Mouse (Mus musculus): ENCODE data around the gene Bax.

DNA sequence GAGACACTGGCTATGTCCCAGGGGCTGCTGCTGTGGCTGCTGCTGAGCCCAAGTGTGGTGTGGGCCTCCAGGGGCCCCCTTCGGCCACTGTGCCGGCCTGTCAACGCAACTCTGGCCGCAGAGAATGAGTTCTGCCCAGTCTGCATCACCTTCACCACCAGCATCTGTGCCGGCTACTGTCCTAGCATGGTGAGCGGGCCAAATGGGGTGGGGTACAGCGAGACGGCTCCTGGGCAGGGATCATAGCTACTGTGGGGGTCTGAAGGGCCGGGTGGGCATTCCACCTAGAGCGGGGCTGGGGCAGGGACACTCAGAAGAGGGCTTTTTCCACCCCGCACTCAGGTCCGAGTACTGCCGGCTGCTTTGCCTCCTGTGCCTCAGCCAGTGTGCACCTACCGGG, 45.5 kb downstream of the Bax start:
- TF ChIP-seq POLR2A (IDR thresholded peaks at IDR 0.05; ENCODE audit: insufficient read depth, low read depth, low read length): no peak
- TF ChIP-seq CTCF (IDR thresholded peaks at IDR 0.05; ENCODE audit: insufficient read depth, low read depth, low read length): no peak

Data from olfactory bulb, adult 2 months (tissue).